Mouse (Mus musculus) bone marrow, adult 2 months (tissue): ENCODE results near the gene Olfr533.
"Not testable (repeated sequence)": the region's sequence is repeated elsewhere in the genome, so short reads cannot be mapped to it uniquely, and the experiment has no call there.

Source experiments
- CTCF ChIP-seq: fragments of 200-500 bp; IDR thresholded peaks from 2 replicates; pipeline ENCODE4 v1.5.1; 2011; ENCODE audit warnings: low read length, control low read depth; ENCODE audit not compliant: control insufficient read depth, insufficient read depth
- POLR2A ChIP-seq: fragments of 200-500 bp; IDR thresholded peaks from 2 replicates; pipeline ENCODE4 v1.6.1; 2011; ENCODE audit warnings: low read depth, mild to moderate bottlenecking, control low read depth, low read length, borderline replicate concordance; ENCODE audit not compliant: control insufficient read depth

DNA sequence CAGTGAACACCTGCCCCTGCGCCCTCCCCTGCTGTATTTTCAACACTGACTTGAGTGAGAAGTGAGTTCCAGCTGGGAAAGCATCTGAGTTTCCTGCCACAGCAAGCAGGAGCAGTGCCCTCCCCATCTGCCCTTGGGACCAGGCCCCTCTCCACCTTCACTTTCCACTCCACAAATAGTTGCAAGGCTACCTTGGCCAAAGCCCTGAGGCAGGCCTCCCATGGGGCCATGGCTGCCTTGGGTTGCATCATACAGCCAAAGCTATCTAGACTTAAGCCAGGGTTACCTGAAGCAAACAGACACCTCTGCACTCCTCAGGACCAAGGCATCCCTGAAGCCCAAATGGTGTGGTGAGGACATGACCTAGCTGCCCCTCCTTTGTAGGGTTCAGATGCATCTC is at the start of gene Olfr533:
- not testable (repeated sequence) for TF ChIP-seq POLR2A, CTCF
